Mouse (Mus musculus): ENCODE measurements around the gene Dlg2. TPM values are rescaled to one million over a fixed set of nuclear protein-coding genes. Genes with fewer than 3 reads are reported as not detected.

Dlg2 gene
- total RNA-seq, 2 experiments from 2014 or later, result 1.9 to 3.4 TPM

DNA sequence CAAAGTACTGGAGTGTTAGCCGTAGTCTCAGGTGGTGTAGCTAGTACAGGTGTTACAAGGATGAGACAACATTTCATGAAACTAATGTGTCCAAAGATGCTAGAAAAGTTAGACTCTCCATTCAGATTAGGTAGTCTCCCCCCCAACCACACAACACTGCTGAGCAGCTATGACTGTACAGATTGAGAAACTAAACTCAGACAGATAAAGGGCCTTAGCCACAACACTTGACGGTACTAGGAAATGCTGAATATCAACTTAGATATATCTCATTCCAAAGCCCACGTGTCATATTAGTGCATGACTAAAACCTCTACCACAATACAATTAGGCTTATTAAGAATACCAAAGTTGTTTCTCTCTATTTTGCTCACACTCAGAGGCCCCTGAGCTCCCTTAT is 2006.9 kb downstream of the Dlg2 start:
- intact Hi-C loops (cut with DNase I), result no loop called here
- no peak for DNase-seq

DNA sequence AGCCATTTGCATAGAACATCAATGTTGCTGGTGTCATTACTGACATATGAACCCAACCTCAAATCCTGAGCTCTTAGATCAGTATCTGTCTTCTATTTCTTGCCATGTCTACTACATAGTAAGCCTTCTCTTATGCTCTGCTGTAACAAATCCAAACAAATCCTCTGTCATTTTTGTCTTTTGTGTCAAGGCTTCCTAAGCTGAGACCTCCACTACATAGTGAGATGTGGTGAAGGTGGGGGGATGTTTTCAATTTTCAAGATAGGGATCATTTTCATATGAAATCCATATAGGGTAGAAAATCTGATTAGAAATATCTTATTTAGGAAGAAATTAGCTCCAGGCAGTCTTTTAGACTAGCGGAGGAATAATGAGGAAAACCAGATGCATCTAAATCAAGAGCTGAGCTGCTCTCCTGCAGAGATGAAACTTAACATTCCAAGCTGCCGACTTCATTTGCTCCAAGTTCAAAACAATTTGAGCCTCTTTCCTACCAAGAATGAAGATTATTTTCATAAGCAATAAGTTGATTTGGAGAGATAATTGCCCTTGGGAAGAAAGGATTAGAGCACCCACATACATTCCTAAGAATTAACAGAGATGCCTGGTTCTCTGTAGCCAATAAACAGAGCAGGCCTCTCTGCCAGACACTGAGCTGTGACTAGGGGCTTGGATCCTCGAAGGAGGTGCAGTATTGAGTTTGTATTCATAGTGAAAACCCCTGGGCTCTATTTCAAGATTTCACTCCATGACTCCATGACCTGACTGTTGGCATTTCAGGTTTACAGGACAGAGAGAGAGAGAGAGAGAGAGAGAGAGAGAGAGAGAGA is 2009.6 kb downstream of the Dlg2 start:
- intact Hi-C loops (cut with DNase I), result no loop called here
- no peak for DNase-seq

DNA sequence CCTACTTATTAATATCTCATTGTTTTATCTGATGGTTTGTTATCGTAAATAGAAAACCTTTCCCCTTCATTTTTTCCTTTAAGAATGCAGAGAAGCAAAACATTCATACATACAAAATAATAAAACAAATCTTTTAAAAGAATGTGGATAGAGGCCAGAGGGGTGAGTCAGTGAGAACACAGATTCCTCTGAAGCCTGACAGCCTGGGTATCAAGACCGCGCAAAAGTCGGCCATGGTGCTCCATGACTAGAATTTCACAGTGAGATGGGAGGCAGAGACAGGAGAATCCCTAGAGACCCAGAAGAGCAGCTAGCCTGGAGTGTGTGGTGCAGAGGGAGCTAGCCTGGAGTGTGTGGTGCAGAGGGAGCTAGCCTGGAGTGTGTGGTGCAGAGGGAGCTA is 2010.4 kb downstream of the Dlg2 start:
- DNase-seq, result no peak
- intact Hi-C loops (cut with DNase I), result no loop called here

DNA sequence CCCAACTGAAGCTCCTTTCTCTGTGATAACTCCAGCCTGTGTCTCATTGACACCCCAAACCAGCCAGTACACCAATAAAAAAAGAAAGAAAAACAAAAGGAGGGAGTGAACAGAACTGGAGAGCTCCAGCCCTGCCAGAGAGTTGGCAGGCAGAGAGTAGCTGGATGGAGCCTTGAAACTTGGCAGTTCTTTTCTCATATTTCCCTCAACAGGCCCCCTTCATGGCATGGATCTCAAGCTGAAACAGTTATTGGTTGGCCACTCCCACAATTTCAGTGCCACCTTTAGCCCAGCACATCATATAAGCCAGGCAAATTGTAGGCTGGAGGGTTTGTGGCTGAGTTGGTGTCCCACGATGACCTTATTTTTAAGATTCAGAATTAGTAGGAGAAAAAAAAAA is 2015.8 kb downstream of the Dlg2 start:
- DNase-seq, result no peak
- intact Hi-C loops (cut with DNase I), result no loop called here

DNA sequence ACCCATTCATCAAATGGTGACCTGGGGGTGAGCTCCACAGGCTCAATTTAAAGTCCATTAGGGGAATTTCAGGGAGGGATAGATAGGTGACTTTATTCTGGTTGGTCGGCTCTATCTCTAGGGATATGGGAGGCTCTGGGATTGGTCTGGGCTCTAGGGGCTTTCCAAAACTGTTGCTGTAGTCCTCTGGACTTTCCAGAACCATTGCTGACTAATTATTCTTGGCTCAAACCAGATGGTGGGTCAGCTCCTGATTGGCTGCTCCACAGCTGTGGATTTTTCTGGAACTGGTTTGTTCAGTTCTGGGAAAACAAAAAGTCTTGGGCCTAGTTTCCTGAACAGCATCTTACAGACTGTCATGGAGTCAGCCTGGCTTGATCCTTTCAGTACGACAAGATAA is 2017.0 kb downstream of the Dlg2 start:
- no peak for DNase-seq
- intact Hi-C loops (cut with DNase I), result no loop called here

Other genes with a start within 250 kb of the Dlg2 start
- not detected for gene Ccdc83, start 210.9 kb upstream of the Dlg2 start, total RNA-seq (2021)
- 1 to 10 TPM; 8.6 to 9.0 TPM for gene Sytl2, start 174.4 kb upstream of the Dlg2 start, total RNA-seq (2021)
- under 1 TPM; 0.17 to 0.27 TPM for gene Ccdc89, start 50.1 kb upstream of the Dlg2 start, total RNA-seq (2021)
- 10 to 100 TPM; 30.2 to 32.2 TPM for gene Crebzf, start 33.9 kb upstream of the Dlg2 start, total RNA-seq (2021)
- gene Tmem126a, start 19.4 kb upstream of the Dlg2 start, total RNA-seq (2021), result 10 to 100 TPM; 94.9 to 96.0 TPM
- 10 to 100 TPM; 17.0 to 19.6 TPM for gene Tmem126b, start 671 bp upstream of the Dlg2 start, total RNA-seq (2021)

Measured in heart, postnatal 10 days (tissue).